Mouse (Mus musculus) kidney, adult 2 months (tissue): ENCODE results near the gene Rnf8. TPM values are rescaled to one million over a fixed set of nuclear protein-coding genes. Genes with fewer than 3 reads are reported as not detected.

Experiments
- DNase-seq: peaks from one replicate; pipeline ENCODE4 v3.0.0; 2021
- H3K27ac ChIP-seq: fragments of 200-500 bp; 2 replicates; pipeline ENCODE4 v1.5.1; 2012; ENCODE audit warnings: low read depth, low read length, control low read depth, inconsistent platforms; ENCODE audit not compliant: insufficient read depth
- H3K27me3 ChIP-seq: fragments of 200-500 bp; replicated peaks from 2 replicates; pipeline ENCODE4 v1.6.1; 2012; ENCODE audit warnings: mild to moderate bottlenecking, moderate library complexity, low read length, inconsistent platforms; ENCODE audit not compliant: control insufficient read depth, insufficient read depth
- H3K36me3 ChIP-seq: fragments of 200-500 bp; 2 replicates; pipeline ENCODE4 v1.6.1; 2012; ENCODE audit warnings: mild to moderate bottlenecking, moderate library complexity, low read length, inconsistent platforms; ENCODE audit not compliant: control insufficient read depth, insufficient read depth
- H3K4me1 ChIP-seq: fragments of 200-500 bp; 2 replicates; pipeline ENCODE4 v1.6.1; 2011; ENCODE audit warnings: low read length; ENCODE audit not compliant: control insufficient read depth, insufficient read depth
- H3K4me3 ChIP-seq: fragments of 200-500 bp; 2 replicates; pipeline ENCODE4 v1.5.1; 2011; ENCODE audit warnings: mild to moderate bottlenecking, low read depth, low read length, control low read depth; ENCODE audit not compliant: insufficient read depth
- CTCF ChIP-seq: fragments of 200-500 bp; conservative IDR thresholded peaks from 2 replicates; pipeline ENCODE4 v1.5.1; 2011; ENCODE audit warnings: low read depth, mild to moderate bottlenecking, control low read depth, low read length, moderate library complexity, mixed read lengths; ENCODE audit not compliant: insufficient read depth, insufficient read length
- POLR2A ChIP-seq: fragments of 200-500 bp; IDR thresholded peaks from one replicate; pipeline ENCODE4 v1.6.1; 2011; ENCODE audit warnings: low read depth, low read length, control low read depth
- WGBS: fragments of 180-500 bp; shearing (Covaris S2); methylation state at CpG from one replicate; pipeline ENCODE4 v1.1.7; 2018; 5-methylcytosine and 5-hydroxymethylcytosine counted together
- polyA plus RNA-seq: library from polyadenylated mRNA; depleted of rRNA; stranded (reverse); fragments of >200 nt; gene quantifications from 2 replicates; pipeline ENCODE4 v1.2.3, GENCODE M21; 2012

Rnf8 gene
- polyA plus RNA-seq, 1 experiment: 31.3 TPM

DNA sequence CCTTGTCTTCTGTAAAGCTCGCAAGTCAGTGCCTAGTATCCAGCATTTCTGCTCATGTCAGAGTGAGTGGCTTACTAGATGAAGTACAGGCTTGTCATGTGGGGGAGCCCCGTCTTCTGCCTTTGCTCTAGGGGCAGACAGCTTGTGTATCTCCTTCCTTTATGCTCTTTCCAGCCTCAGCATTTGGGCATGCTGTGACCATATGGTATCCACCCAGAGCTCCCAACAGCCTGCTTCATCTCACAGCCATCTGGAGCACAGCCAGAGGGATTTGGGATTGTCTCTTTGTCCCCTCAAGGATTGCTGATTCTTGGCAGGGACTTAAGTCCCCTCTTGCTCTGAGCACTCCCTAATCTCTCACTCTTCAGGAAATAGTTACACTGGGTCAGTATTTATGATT lies 65.6 kb downstream of the Rnf8 start:
- Histone ChIP-seq H3K4me3 (no peak overlapping the region), H3K4me1 (no peaks in the 10 kb centered on the region), H3K27me3 (no peaks in the 10 kb centered on the region), H3K36me3 (peaks cover 4% of the 10 kb centered on the region), H3K27ac (no peak overlapping the region)
- peak; percentile 60 for DNase-seq
- no peak for TF ChIP-seq CTCF
- no peak for TF ChIP-seq POLR2A
- WGBS: 71% methylated on average over 2 of the region's 2 CpGs

DNA sequence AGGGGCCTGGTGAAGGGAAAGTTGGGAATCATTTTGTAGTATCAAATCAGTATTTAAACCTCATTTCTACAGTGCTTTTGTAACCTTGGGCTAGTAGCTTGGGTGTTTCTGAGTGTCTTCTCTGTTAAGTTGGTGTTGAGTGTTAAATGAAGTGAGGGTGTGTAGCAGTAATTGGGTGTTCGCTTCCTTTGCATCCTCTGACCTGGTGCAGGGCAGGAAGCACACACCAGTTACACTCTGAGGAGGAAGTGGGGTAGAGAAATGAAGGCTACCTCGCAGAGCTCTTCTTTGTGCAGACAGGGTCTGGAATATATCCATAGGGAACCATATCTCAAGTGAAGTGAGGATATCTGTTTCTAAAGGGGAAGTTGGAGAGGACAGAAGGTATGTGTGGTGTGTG lies 66.3 kb downstream of the Rnf8 start:
- WGBS: 81% methylated on average over 2 of the region's 2 CpGs

DNA sequence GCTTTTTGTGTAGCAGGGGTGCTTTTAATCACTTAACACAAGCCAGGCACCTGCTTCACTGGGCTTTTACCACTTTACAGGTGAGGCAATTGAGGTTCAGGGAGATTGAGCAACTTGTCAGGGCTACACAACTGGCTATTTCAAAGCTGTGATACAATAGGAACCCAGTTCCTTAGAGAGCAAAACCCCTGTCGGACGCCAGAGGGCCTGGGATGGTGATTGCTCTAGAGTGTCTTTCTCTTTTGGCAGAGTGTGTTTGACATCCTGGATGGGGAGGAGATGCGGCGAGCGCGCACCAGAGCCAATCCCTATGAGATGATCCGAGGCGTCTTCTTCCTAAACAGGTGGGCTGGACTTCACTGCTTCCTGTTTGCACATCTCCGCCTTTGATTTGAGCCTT lies 67.1 kb downstream of the Rnf8 start:
- 98% methylated on average over 9 of the region's 9 CpGs for WGBS
- no peak for TF ChIP-seq POLR2A
- TF ChIP-seq CTCF: no peak
- no peaks in the 10 kb centered on the region; the same call in 1 of the 2 replicates for H3K4me1 ChIP-seq

More for the DNA sequence above, 66.3 kb downstream of the Rnf8 start:
- Histone ChIP-seq H3K4me1 (no peaks in the 10 kb centered on the region), H3K27ac (no peak overlapping the region), H3K27me3 (no peaks in the 10 kb centered on the region), H3K4me3 (no peak overlapping the region), H3K36me3 (peaks cover 4% of the 10 kb centered on the region)
- DNase-seq: no peak
- TF ChIP-seq POLR2A (no peak), CTCF (no peak)

DNA sequence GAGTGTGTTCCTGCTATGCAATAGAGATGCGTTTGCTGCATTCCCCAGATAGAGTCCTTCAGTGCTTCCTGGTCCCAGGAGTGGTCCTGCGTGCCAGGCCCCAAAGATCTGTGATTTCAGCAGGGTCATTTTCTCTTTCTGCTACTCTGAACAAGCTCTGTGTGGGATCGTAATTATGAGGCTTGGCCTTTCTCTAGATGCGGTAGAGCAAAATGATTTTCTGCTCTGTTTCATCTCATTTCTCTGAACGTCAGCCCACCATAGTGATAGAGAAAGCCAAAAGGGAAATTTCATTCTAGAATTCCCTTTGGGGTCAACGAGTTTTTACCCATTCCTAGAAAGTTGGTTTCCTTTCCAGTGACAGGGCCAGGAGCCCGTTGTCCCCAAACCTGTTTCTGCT lies 67.7 kb downstream of the Rnf8 start:
- H3K27me3 ChIP-seq: no peaks in the 10 kb centered on the region
- no peak for DNase-seq
- H3K27ac ChIP-seq: no peak overlapping the region
- no peak overlapping the region for H3K4me3 ChIP-seq
- H3K4me1 ChIP-seq: no peaks in the 10 kb centered on the region; the same call in 1 of the 2 replicates
- WGBS: 84% methylated on average over 7 of the region's 7 CpGs
- H3K36me3 ChIP-seq: peaks cover 7% of the 10 kb centered on the region
- TF ChIP-seq CTCF (no peak), POLR2A (no peak)

More for the DNA sequence above, 67.1 kb downstream of the Rnf8 start:
- no peak for DNase-seq
- H3K36me3 ChIP-seq: peaks cover 7% of the 10 kb centered on the region
- H3K27ac ChIP-seq: no peak overlapping the region
- H3K4me3 ChIP-seq: no peak overlapping the region
- H3K27me3 ChIP-seq: no peaks in the 10 kb centered on the region

DNA sequence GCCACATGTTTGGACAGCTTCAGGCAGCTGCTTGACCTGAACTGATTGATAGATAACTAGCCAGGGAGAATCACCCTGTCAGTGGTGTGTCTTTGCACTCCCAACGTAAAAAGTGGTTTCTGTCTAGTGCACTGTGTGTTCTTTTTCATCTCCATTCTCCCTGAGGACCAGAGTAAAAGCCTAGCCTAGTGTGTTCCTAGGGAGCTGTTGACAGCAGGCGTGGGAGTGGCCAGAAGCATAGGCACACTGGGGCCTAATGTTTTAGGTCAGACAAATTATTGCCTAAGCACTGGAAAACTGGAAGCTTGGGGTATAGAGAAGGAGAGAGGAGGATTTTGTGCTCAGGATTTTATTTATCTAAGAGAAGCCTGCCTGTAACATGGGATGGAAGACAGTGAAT lies 68.5 kb downstream of the Rnf8 start:
- WGBS: 75% methylated on average over 2 of the region's 2 CpGs
- peaks cover 7% of the 10 kb centered on the region for H3K36me3 ChIP-seq
- no peak overlapping the region for H3K27ac ChIP-seq

DNA sequence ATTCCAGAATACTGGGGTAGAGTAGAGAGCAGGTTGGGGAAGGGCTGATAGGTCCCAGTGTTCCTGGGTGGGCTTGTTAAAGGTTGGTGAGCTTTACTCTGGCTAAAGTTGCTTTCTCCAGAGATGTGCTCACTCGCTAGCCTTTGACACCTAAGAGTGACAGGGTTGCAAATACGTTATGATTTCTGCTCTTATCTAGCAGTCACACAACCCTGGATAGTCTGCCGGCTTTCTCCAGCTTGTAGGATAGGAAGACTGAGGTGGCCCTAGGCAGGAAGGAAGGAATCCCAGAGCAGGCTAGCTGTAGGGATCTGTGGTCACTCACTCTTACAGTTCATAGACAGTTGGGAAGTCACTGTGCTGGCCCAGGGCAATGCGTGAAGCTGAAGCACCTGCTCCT lies 69.7 kb downstream of the Rnf8 start:
- no peak for DNase-seq
- H3K36me3 ChIP-seq: peaks cover 7% of the 10 kb centered on the region
- no peak overlapping the region for H3K4me3 ChIP-seq
- H3K27me3 ChIP-seq: no peaks in the 10 kb centered on the region
- TF ChIP-seq CTCF: no peak
- no peak for TF ChIP-seq POLR2A
- 91% methylated on average over 4 of the region's 4 CpGs for WGBS
- H3K27ac ChIP-seq: no peak overlapping the region
- H3K4me1 ChIP-seq: no peaks in the 10 kb centered on the region; the same call in 1 of the 2 replicates

More for the DNA sequence above, 68.5 kb downstream of the Rnf8 start:
- Histone ChIP-seq H3K27me3 (no peaks in the 10 kb centered on the region), H3K4me1 (no peaks in the 10 kb centered on the region; the same call in 1 of the 2 replicates), H3K4me3 (no peak overlapping the region)
- no peak for DNase-seq
- TF ChIP-seq POLR2A (no peak), CTCF (no peak)

DNA sequence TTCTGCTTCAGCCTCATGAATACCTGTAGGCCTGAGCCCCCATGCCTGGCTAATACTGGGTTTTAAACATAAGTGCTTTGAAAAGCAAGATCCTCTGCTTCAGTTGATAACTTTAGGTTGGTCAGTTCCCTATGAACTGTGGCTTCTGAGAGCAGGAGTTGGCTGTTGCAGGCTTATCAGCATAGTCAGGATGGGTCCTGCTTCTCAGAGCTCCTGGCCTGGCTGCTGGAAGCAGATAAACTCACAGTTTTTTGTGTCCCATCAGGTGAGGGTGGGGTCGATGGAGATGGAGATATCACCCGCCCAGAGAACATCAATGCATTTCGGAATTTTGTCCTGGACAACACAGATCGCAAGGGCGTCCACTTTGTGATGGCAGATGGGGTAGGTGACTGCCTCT lies 72.2 kb downstream of the Rnf8 start:
- no peaks in the 10 kb centered on the region for H3K27me3 ChIP-seq
- peaks cover 5% of the 10 kb centered on the region for H3K36me3 ChIP-seq
- H3K4me3 ChIP-seq: no peak overlapping the region
- DNase-seq: no peak
- H3K27ac ChIP-seq: no peak overlapping the region
- TF ChIP-seq CTCF: no peak
- no peak for TF ChIP-seq POLR2A
- 97% methylated on average over 5 of the region's 5 CpGs for WGBS
- no peaks in the 10 kb centered on the region; the same call in 1 of the 2 replicates for H3K4me1 ChIP-seq
